Mouse (Mus musculus) NIH3T3 (cell line): Measurements from ENCODE around the gene Setd2.

Experiments
- DNase-seq: peaks from one replicate; pipeline ENCODE4 v3.0.0-alpha.2; 2012; ENCODE audit warnings: low read depth

The Setd2 gene

DNA sequence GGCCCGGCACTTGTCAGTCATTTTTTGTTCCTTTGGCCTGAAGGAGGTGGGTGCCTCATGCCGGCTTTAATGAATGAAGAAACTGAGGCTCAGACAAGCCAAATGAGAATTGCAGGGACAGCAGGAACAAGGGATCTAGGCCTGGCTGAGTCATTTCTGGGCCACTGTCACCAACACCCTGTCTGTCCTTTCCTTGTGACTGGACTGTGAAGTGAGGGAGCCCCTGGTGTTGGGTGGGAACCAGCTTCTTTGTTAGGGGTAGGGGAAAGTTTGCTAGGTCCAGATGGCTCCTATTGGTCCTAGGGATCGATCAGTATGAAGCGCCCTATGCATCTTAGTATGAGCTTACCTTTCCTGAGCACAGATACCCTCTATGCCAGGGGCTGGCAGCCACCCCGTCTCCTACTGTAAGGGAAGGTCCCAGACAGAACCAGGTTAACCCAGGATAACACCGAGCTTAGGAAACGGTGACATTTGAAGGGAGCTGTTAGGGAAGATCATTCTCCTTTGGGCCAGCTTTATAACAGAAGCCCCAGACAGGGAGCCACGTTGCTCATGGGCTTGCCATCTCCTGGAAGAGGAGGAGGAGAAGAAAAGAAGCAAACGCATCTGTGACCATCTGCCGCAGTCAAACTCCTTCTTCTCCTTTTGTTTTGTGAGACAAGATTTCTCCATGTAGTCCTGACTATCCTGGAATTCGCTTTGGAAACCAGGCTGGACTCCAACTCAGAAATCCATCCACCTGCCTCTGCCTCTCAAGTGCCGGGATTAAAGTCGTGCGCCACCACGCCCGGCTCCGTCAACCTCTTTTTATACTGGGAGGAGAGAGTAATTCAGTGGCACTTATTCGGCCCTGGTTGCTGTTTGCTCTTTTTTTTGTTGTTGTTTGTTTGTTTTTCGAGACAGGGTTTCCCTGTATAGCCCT lies 122.6 kb downstream of the Setd2 start:
- DNase-seq: no peak

GRCm38 (mm10) chr9:110655651-110656007 lies 123.2 kb downstream of the Setd2 start:
- DNase-seq: no peak

DNA sequence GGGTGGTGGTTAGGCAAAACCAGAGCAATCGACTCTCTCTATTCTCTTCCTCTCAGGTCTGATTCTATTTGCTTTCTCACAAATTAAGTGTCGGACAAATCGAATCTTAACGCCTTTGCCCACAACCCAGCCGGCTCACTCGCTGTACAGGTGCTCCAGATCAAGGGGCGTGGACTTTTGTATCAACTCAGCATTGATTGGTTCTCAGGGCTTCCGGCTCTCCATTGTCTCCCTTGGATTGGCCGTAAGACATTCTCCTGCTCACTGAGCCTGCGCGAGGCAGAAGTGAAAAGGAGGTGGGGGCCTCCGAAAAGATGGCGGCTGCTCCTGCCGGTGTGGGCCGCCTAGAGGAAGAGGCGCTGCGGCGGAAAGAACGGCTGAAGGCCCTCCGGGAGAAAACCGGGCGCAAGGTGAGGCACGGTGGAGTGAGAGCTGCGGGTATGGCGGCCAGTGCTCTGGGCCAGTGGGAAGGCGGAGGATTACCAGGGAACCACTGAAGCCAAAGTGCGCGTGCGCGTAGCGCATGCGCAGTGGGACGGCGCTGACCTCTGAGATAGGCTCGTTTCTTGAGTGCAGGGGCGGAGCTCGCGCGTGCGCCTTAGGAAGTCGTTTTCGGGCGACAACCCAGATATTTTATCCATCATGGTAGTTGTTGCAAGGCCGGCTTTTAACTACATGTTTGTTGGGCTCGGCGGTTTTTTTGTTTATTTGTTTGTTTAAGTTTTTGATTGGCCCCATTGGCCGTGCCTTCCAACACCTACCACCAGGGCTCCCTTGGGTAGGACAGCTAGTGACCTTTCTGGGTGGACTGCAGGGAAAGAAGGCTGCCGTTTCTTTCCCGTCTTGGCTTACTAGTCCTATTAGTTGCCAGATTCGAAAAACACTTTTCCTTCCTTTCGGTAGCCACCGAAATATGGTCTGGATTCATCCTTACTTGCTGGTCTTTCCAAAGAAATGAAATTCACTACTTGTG lies 124.1 kb downstream of the Setd2 start, which contains the start of gene Ccdc12:
Gene Ccdc12, plus strand, starts transcription at position 255 of the 973 bp plus-strand sequence.
- peak; percentile 98 for DNase-seq

DNA sequence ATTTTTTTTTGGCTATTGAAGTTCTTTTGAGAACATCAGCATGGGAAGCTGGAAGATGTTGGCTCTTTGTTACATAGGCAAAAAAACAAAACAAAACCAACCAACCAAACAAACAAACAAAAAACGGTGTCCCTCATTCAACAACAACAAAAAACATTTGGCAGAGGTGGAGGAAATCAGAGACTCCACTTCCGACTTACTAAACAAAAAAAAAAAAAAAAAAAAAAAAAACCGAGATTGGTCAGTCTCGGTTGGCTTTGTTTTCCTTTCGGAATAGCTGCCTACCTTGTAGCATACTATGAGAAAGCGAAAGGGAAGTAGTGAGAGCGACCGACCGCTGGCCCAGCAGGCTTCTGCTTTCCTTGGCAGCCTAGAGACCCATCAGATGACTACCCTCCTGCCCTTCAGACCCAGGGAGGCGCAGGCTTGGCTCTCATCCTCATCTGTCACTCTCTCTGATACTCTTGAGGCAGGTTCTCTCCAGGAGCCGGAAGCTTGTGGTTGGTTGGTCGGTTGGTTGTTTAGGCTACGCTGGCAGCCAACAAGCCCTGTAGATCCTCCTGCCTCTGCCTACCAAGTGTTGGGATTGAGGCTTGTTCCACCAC lies 125.2 kb downstream of the Setd2 start:
- DNase-seq: no peak

- no peak for DNase-seq
Measured at GRCm38 (mm10) chr9:110659521-110659920, 127.1 kb downstream of the Setd2 start.

DNA sequence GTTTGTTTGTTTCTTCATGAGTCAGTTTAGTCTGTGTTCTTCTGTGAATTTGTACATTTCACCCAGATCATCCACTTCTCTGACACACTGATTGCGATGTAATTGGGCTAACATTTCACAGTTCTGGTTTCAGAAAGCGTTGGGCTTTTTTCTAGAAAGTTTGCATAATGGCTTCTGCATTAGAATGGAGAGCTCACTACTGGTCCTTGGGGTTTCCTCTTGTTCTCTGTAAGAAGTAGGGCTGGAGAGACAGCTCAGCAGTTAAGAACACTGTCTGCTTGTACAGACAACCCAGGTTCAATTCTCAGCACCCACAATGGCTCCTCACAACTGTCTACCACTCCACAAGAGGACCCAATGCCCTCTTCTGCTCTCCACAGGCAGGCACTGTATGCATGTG lies 127.8 kb downstream of the Setd2 start:
- no peak for DNase-seq

DNA sequence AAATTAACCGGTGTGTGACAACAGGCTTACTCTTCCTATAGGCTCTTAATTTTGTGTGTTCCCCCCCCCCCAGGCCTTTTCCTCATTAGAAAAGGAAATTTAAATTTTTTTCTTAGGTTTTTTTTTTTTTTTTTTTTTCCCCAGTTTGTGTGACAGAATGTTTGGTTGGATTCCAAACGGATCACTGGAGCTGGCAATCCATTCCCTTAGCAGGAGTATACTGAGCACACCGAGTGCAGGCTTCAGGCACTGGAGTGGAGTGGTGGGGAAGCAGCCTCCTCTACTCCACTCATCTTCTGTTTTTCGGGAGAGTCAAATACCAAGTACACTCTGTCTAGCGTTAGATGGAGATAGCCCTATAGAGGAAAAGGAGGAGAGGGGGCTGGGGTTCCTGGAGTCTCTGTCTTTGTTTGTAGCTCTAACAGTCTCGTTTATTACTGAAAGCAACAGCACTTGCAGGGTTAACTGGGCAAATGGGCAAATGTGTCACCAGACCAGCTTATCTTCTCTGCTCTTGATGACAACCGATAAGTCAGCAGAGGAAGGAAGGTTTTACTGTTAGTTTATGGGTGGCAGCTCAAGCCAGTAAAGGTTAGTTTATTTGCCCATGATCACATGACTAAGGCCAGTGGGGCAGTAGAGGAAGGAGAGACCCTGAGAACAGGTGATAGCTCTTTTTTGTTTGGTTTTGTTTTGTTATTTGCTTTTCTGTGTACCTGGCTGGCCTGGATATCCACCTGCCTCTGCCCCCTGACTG lies 128.6 kb downstream of the Setd2 start:
- no peak for DNase-seq

DNA sequence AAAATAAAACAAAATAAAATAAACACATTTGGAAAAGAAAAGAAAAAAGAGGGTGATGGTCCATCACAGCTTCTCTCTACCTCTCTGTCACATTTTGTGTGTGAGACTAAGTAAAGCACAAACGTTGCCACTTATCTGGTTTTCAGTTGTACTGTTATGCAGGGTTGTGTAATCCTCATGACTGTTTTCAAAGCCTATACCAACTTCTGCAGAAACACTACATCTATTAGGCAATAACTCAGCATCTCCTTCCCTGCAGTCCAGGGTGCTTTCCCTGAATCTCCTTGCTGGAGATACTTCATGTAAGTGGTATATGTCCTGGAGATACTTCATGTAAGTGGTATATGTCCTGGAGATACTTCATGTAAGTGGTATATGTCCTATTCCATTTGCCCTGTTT lies 130.4 kb downstream of the Setd2 start:
- no peak for DNase-seq

DNA sequence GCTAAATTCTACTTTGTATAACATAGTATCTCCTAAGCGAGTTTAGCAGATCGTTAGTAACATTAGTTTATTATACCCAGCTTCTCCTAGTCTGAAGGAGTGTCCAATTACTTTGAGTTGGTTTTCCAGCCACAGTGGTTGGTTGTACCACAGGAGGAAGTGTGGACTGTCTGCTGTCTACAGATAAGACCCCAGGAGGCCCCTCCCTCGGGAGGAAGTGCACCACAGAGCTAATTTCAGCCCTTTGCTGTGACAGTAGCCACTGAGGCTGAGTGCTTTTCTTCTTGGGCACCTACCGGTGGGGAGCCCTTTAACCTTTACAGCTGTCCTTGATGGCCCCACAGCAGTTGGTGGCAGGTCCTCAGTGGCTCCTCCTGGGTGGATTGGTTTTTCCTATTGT lies 133.5 kb downstream of the Setd2 start:
- DNase-seq: no peak

DNA sequence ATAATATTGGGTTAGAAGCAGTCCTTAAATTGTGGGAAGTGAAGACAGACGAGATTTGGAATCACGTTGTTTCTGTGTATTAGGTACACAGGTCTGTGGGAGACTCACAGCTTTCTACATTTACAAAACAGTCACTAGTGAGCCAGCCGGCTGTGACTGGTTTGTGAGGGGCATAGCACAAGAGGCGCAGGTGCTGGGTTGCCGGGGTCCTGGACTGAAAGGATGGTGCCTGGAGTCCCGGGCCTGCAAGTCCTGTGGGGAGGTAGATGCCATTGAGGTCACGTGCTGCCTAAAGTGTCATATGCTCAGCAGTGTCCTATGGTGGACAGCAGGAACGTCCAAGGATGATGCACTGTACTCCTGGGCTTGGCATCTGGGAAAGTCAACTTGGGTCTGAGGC lies 134.0 kb downstream of the Setd2 start:
- no peak for DNase-seq

DNA sequence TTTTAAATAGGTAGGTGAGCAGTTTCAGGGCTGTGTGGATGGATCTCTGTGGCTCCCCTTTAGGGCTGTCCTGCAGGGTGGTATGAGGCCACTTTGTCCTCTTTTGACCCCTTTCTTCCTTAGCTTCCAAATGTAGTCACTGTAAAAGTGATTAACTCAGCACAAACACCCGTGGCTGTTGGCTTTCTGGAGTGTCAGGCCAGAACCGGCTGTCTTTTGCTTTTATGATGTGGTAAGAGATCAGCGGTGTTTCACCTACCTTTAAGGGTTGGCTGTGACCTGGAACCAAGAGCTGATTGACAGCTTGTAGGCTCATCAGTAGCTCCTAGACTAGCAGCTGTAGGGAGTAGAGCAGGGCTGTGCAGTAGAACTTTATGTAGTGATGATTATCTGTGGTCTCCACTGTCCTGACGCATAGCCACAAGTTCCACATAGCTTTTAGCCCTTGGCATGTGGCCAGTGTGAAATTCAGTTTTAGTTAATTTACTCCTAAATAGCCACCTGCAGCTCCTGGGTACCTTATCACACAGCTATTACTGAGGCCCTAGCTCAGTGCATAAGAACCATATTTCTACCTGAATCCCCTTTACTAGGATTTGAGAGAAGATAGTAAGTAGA lies 134.9 kb downstream of the Setd2 start:
- DNase-seq: no peak
